Mouse (Mus musculus) heart, embryonic 13.5 days (tissue): ENCODE data around the gene Atp1a1. TPM values are rescaled to one million over a fixed set of nuclear protein-coding genes. Genes with fewer than 3 reads are reported as not detected.

Experiments
- ATAC-seq: fragments of 200-750 bp; cut with Nextera tagmentation; 2 replicates; pipeline ENCODE4 v1.8.0; 2017; ENCODE audit warnings: moderate TSS enrichment; ENCODE audit not compliant: insufficient number of reproducible peaks, low FRiP score, low TSS enrichment; ENCODE audit errors: extremely low read depth
- H3K27ac ChIP-seq: fragments of 300-500 bp; sonication (generic); replicated peaks from 2 replicates; pipeline ENCODE4 v1.5.1; 2015; ENCODE audit warnings: moderate library complexity, mild to moderate bottlenecking, inconsistent platforms
- H3K27me3 ChIP-seq: fragments of 300-500 bp; sonication (generic); replicated peaks from 2 replicates; pipeline ENCODE4 v1.6.1; 2015; ENCODE audit warnings: mild to moderate bottlenecking, inconsistent platforms
- H3K36me3 ChIP-seq: fragments of 300-500 bp; sonication (generic); 2 replicates; pipeline ENCODE4 v1.6.1; 2015; ENCODE audit warnings: mild to moderate bottlenecking, inconsistent platforms
- H3K4me1 ChIP-seq: fragments of 300-500 bp; sonication (generic); 2 replicates; pipeline ENCODE4 v1.6.1; 2015; ENCODE audit warnings: inconsistent platforms
- H3K4me2 ChIP-seq: fragments of 300-500 bp; sonication (generic); 2 replicates; pipeline ENCODE4 v1.6.1; 2015; ENCODE audit warnings: inconsistent platforms, mild to moderate bottlenecking, moderate library complexity
- H3K4me3 ChIP-seq: fragments of 300-500 bp; sonication (generic); 2 replicates; pipeline ENCODE4 v1.5.1; 2015; ENCODE audit warnings: moderate library complexity, mild to moderate bottlenecking, inconsistent platforms
- H3K9ac ChIP-seq: fragments of 300-500 bp; sonication (generic); 2 replicates; pipeline ENCODE4 v1.6.1; 2015; ENCODE audit warnings: inconsistent platforms, mild to moderate bottlenecking, moderate library complexity
- H3K9me3 ChIP-seq: fragments of 300-500 bp; sonication (generic); 2 replicates; pipeline ENCODE4 v1.6.1; 2016; ENCODE audit warnings: inconsistent platforms
- WGBS: fragments of 180-500 bp; shearing (Covaris S2); methylation state at CpG from one replicate; pipeline ENCODE4 v1.1.7; 2015; ENCODE audit warnings: mixed read lengths; 5-methylcytosine and 5-hydroxymethylcytosine counted together
- polyA plus RNA-seq: library from polyadenylated mRNA; unstranded; fragments of >200 nt; fragmentation: Nextera tagmentation; extraction: Ambion mirVana; gene quantifications from 2 replicates; pipeline ENCODE4 v1.2.1, GENCODE M21; 2015

Atp1a1 gene
- polyA plus RNA-seq, 1 experiment from 2014 or later, result 243 TPM

DNA sequence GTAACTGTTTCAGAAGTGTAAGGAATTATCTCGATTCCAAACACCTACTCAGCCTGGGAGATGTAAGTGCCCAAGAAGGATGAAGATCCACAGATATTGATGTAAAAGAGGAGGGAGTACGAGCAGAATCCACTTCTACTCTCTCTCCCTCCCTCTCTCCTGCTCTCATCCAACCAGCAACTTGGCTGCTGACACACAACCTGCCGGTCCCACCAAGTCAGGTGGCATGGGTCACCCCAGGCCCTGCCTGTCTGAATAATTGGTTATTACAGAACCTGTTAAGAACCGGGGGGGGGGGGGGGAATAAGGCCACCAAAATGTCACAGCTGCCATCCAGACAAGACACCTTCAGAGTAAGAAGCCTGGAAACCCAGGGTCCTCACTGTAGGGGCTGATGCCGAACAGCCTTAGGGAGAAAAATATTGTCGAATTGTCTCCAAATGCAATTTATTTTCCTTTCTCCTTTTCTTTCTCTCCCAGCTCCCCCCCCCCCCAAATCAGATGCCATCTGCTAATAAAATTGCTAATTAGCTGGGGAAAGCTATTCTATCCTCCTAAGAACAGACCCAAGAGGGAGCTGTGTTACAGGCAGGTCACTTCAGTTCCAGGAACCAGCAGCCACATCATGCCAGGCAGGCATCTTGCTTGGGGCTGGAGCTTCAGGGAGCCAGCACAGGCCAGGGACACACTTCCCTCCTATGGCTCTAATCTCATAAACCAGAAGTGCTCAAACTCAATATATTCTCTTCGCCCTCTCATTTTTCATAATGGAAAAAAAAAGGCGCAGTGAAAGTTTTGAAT, 6.7 kb upstream of the Atp1a1 start:
- Histone ChIP-seq H3K9me3 (no peaks in the 10 kb centered on the region), H3K4me1 (peaks cover 17% of the 10 kb centered on the region), H3K4me3 (no peak overlapping the region), H3K27ac (no peak overlapping the region), H3K36me3 (no peaks in the 10 kb centered on the region), H3K27me3 (no peaks in the 10 kb centered on the region), H3K9ac (no peak overlapping the region), H3K4me2 (no peak overlapping the region)
- 67% methylated on average over 8 of the region's 8 CpGs for WGBS
- no peak for ATAC-seq

- 82% methylated on average over 5 of the region's 5 CpGs for WGBS
- Histone ChIP-seq H3K4me3 (no peak overlapping the region), H3K4me1 (peaks cover 30% of the 10 kb centered on the region), H3K27ac (no peak overlapping the region), H3K9ac (no peak overlapping the region), H3K36me3 (no peaks in the 10 kb centered on the region), H3K27me3 (no peaks in the 10 kb centered on the region), H3K9me3 (no peaks in the 10 kb centered on the region), H3K4me2 (no peak overlapping the region)
- no peak for ATAC-seq
Observed at GRCm38 (mm10) chr3:101609302-101609701, 4.8 kb upstream of the Atp1a1 start.

GRCm38 (mm10) chr3:101606861-101607455, 2.5 kb upstream of the Atp1a1 start:
- Histone ChIP-seq H3K9me3 (no peaks in the 10 kb centered on the region), H3K9ac (no peak overlapping the region), H3K27me3 (no peaks in the 10 kb centered on the region), H3K4me1 (peaks cover 37% of the 10 kb centered on the region), H3K4me2 (no peak overlapping the region), H3K27ac (no peak overlapping the region), H3K4me3 (no peak overlapping the region), H3K36me3 (no peaks in the 10 kb centered on the region)
- ATAC-seq, result no peak
- WGBS, result 75% methylated on average over 7 of the region's 7 CpGs

- peaks cover 42% of the 10 kb centered on the region for H3K4me1 ChIP-seq
- H3K36me3 ChIP-seq, result no peaks in the 10 kb centered on the region
- no peaks in the 10 kb centered on the region for H3K9me3 ChIP-seq
- 22% methylated on average over 2 of the region's 2 CpGs for WGBS
- ATAC-seq, result no peak
- no peak overlapping the region for H3K9ac ChIP-seq
- H3K27me3 ChIP-seq, result no peaks in the 10 kb centered on the region
- H3K4me2 ChIP-seq, result peak overlapping the region; percentile 76; the same call in 1 of the 2 replicates
- no peak overlapping the region for H3K27ac ChIP-seq
- H3K4me3 ChIP-seq, result no peak overlapping the region
Observed at GRCm38 (mm10) chr3:101605721-101606120, 1.2 kb upstream of the Atp1a1 start.

- 15% methylated on average over 5 of the region's 5 CpGs for WGBS
- ATAC-seq, result no peak
- Histone ChIP-seq H3K27ac (peak overlapping the region; percentile 100), H3K27me3 (no peaks in the 10 kb centered on the region), H3K9ac (peak overlapping the region; percentile 85), H3K4me3 (peak overlapping the region; percentile 89), H3K9me3 (no peaks in the 10 kb centered on the region), H3K4me1 (peaks cover 46% of the 10 kb centered on the region), H3K4me2 (peak overlapping the region; percentile 76), H3K36me3 (no peaks in the 10 kb centered on the region)
Observed at GRCm38 (mm10) chr3:101605291-101605690, 807 bp upstream of the Atp1a1 start.

GRCm38 (mm10) chr3:101603661-101604549, 579 bp downstream of the Atp1a1 start:
- Histone ChIP-seq H3K27me3 (no peaks in the 10 kb centered on the region), H3K9me3 (no peaks in the 10 kb centered on the region), H3K4me3 (peak overlapping the region; percentile 89), H3K4me2 (peak overlapping the region; percentile 76), H3K4me1 (peaks cover 60% of the 10 kb centered on the region), H3K36me3 (no peaks in the 10 kb centered on the region), H3K27ac (peak overlapping the region; percentile 100), H3K9ac (peak overlapping the region; percentile 99)
- peak; percentile 69 for ATAC-seq
- 0% methylated on average over 58 of the region's 68 CpGs for WGBS

DNA sequence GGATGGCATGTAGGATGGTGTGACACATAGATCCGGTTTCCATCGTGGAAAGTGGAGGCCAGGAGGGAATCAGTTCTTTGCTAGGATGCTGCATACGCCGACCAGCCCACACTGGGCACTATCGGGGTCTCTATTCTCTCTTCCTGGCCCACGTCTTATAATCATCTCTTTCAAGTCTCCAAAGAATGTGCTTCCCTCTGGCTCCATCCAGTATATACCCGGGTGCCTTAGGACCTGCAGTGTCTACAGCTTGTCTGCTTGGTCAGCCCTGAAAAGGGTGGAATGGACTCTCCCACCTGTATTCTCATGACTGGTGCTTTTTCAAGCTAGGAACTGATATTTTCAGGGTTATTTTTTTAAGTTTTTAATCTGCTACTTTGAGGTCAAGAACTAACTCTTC, 1.3 kb downstream of the Atp1a1 start:
- no peak for ATAC-seq

GRCm38 (mm10) chr3:101602511-101603055, 1.9 kb downstream of the Atp1a1 start:
- 41% methylated on average over 4 of the region's 4 CpGs for WGBS
- peak overlapping the region; percentile 99 for H3K9ac ChIP-seq

More for the DNA sequence above, 1.3 kb downstream of the Atp1a1 start:
- peak overlapping the region; percentile 89 for H3K4me3 ChIP-seq
- H3K9me3 ChIP-seq, result no peaks in the 10 kb centered on the region
- peak overlapping the region; percentile 99 for H3K9ac ChIP-seq
- H3K4me1 ChIP-seq, result peaks cover 67% of the 10 kb centered on the region
- WGBS, result 15% methylated on average over 7 of the region's 7 CpGs
- H3K27me3 ChIP-seq, result no peaks in the 10 kb centered on the region
- H3K27ac ChIP-seq, result peak overlapping the region; percentile 100
- H3K4me2 ChIP-seq, result peak overlapping the region; percentile 76
- no peaks in the 10 kb centered on the region for H3K36me3 ChIP-seq

DNA sequence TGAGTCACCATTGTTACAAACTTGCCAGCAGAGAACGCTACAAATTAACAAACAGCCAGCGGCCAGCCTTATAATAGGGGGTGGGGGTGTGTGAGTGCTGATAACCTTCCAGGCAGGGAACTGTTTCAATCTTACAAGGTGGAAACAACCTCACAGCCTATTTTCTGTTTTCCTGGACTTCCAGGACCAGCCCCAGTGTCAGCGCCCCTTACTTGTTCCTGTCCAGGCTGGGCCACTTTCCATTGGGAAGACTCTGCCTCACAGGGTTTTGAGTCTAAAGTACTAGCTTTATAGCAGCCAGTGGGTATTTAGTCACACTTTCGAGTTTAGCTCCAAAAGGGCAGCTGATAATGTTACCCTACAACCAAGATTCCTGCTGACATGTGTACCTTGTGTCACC, 2.8 kb downstream of the Atp1a1 start:
- Histone ChIP-seq H3K4me3 (peak overlapping the region; percentile 89), H3K9ac (peak overlapping the region; percentile 99), H3K27me3 (no peaks in the 10 kb centered on the region), H3K4me1 (peaks cover 82% of the 10 kb centered on the region), H3K9me3 (no peaks in the 10 kb centered on the region), H3K27ac (peak overlapping the region; percentile 100), H3K36me3 (no peaks in the 10 kb centered on the region), H3K4me2 (peak overlapping the region; percentile 76)
- no peak for ATAC-seq
- 14% methylated on average over 4 of the region's 4 CpGs for WGBS

More at GRCm38 (mm10) chr3:101602511-101603055, 1.9 kb downstream of the Atp1a1 start:
- no peak for ATAC-seq
- peak overlapping the region; percentile 76 for H3K4me2 ChIP-seq
- peaks cover 73% of the 10 kb centered on the region for H3K4me1 ChIP-seq
- peak overlapping the region; percentile 100 for H3K27ac ChIP-seq
- H3K4me3 ChIP-seq, result peak overlapping the region; percentile 89
- H3K36me3 ChIP-seq, result no peaks in the 10 kb centered on the region
- no peaks in the 10 kb centered on the region for H3K9me3 ChIP-seq
- no peaks in the 10 kb centered on the region for H3K27me3 ChIP-seq

GRCm38 (mm10) chr3:101601003-101601525, 3.4 kb downstream of the Atp1a1 start:
- WGBS, result 31% methylated on average over 8 of the region's 8 CpGs
- ATAC-seq, result no peak
- Histone ChIP-seq H3K4me3 (peak overlapping the region; percentile 89), H3K9ac (peak overlapping the region; percentile 99), H3K4me1 (peaks cover 85% of the 10 kb centered on the region), H3K27me3 (no peaks in the 10 kb centered on the region), H3K36me3 (no peaks in the 10 kb centered on the region), H3K27ac (peak overlapping the region; percentile 100), H3K9me3 (no peaks in the 10 kb centered on the region), H3K4me2 (peak overlapping the region; percentile 76)
